Comparison of ENCODE assay signal across 7 mouse cellular contexts in genomic region chr2:30605762-30606051, GRCm38 (mm10). TPM values are rescaled to one million over a fixed set of nuclear protein-coding genes. Genes with fewer than 3 reads are reported as not detected.
DNase-seq lines count a peak whose midpoint lies in the region; ATAC-seq lines count a peak whose summit lies in the region.

No protein-coding gene starts in this region.

- 16% methylated on average over 6 of the region's 6 CpGs for WGBS in embryonic facial prominence, embryonic 10.5 days
- 19% methylated on average over 6 of the region's 6 CpGs for WGBS in forebrain, embryonic 13.5 days
- WGBS in limb, embryonic 13.5 days = 13% methylated on average over 4 of the region's 6 CpGs

- peak overlapping the region; percentile 47 for H3K4me3 ChIP-seq in embryonic facial prominence, embryonic 10.5 days
- no peak overlapping the region for H3K4me3 ChIP-seq in forebrain, embryonic 13.5 days
- H3K4me3 ChIP-seq in limb, embryonic 13.5 days = 0 out of 2 replicates have a peak overlapping the region, but pooled peaks have one; percentile 18

- no peaks in the 10 kb centered on the region for H3K9me3 ChIP-seq in embryonic facial prominence, embryonic 10.5 days
- H3K9me3 ChIP-seq in forebrain, embryonic 13.5 days (replicated peaks) = no peaks in the 10 kb centered on the region
- H3K9me3 ChIP-seq in limb, embryonic 13.5 days = no peaks in the 10 kb centered on the region

- no peaks in the 10 kb centered on the region for H3K36me3 ChIP-seq in embryonic facial prominence, embryonic 10.5 days (replicated peaks)
- no peaks in the 10 kb centered on the region for H3K36me3 ChIP-seq in forebrain, embryonic 13.5 days (ENCODE audit: poor library complexity, severe bottlenecking)
- H3K36me3 ChIP-seq in limb, embryonic 13.5 days = no peaks in the 10 kb centered on the region

- H3K27ac ChIP-seq in embryonic facial prominence, embryonic 10.5 days (replicated peaks) = peak overlapping the region; percentile 92
- peak overlapping the region; percentile 86 for H3K27ac ChIP-seq in forebrain, embryonic 13.5 days
- H3K27ac ChIP-seq in limb, embryonic 13.5 days = peak overlapping the region; percentile 99

- ATAC-seq in forebrain, embryonic 13.5 days = no peak
- ATAC-seq in limb, embryonic 13.5 days (ENCODE audit: low FRiP score, low read depth) = no peak; the same call in 1 of the 2 replicates

- intact Hi-C loops in left cerebral cortex, postnatal 14 days (cut with DNase I) = no loop called here

- peak overlapping the region; percentile 45; the same call in 1 of the 2 replicates for H3K9ac ChIP-seq in forebrain, embryonic 13.5 days
- H3K9ac ChIP-seq in limb, embryonic 13.5 days = peak overlapping the region; percentile 56; the same call in 1 of the 2 replicates

- peak overlapping the region; percentile 56 for H3K4me2 ChIP-seq in forebrain, embryonic 13.5 days
- H3K4me2 ChIP-seq in limb, embryonic 13.5 days (replicated peaks) = peak overlapping the region; percentile 61

- peaks cover 23% of the 10 kb centered on the region for H3K27me3 ChIP-seq in embryonic facial prominence, embryonic 10.5 days (replicated peaks; ENCODE audit: low read depth, poor library complexity, severe bottlenecking)
- no peaks in the 10 kb centered on the region for H3K27me3 ChIP-seq in forebrain, embryonic 13.5 days
- no peaks in the 10 kb centered on the region for H3K27me3 ChIP-seq in limb, embryonic 13.5 days

- H3K4me1 ChIP-seq in embryonic facial prominence, embryonic 10.5 days = peaks cover 75% of the 10 kb centered on the region
- H3K4me1 ChIP-seq in forebrain, embryonic 13.5 days = peaks cover 78% of the 10 kb centered on the region
- peaks cover 72% of the 10 kb centered on the region for H3K4me1 ChIP-seq in limb, embryonic 13.5 days

- DNase-seq in kidney, postnatal 10 days = peak; percentile 61
- DNase-seq in kidney, adult 9 months = no peak
- peak; percentile 45 for DNase-seq in embryonic facial prominence, embryonic 10.5 days (ENCODE audit: low spot score)
- no peak for DNase-seq in left cerebral cortex, postnatal 14 days (ENCODE audit: low spot score in 2 of 2)
- no peak for DNase-seq in natural killer cell, adult 2 months (ENCODE audit: low spot score in 2 of 2)

RNA-seq across cellular contexts. Expression of gene Cstad, which starts 10.9 kb away (rescaled TPM):
- polyA plus RNA-seq in embryonic facial prominence, embryonic 10.5 days (2016; fragmentation: Nextera tagmentation; extraction: Ambion mirVana) = 0.44 and 0.86 TPM in 2 replicates
- 0.49 and 1.1 TPM in 2 replicates for polyA plus RNA-seq in forebrain, embryonic 13.5 days (2015; fragmentation: Nextera tagmentation; extraction: Ambion mirVana)
- 1.6 and 1.9 TPM in 2 replicates for polyA plus RNA-seq in limb, embryonic 13.5 days (2015; fragmentation: Nextera tagmentation; extraction: Ambion mirVana)
- total RNA-seq in left cerebral cortex, postnatal 14 days (2021) = 1 to 10 TPM; 3.4 to 4.5 TPM

Comparison
In these comparisons a context has a peak if more than half of its experiments do, and no peak if none do; other contexts are left out.
1. DNase-seq: peak in kidney, postnatal 10 days (single experiment) and embryonic facial prominence, embryonic 10.5 days (single experiment); none in kidney, adult 9 months (single experiment), left cerebral cortex, postnatal 14 days (0 of 2) and natural killer cell, adult 2 months (0 of 2).
2. Peak in every context shown above with its lines, with median percentiles within 50 percentile points of each other: H3K27ac ChIP-seq.